Mouse (Mus musculus) myocyte (in vitro differentiated cells): ENCODE results near the gene Pbx1.

Source experiments
- CEBPB ChIP-seq: IDR thresholded peaks from 2 replicates; pipeline ENCODE4 v1.6.1; 2011; ENCODE audit warnings: mild to moderate bottlenecking, moderate library complexity; ENCODE audit not compliant: poor library complexity, insufficient read depth, severe bottlenecking
- E2F4 ChIP-seq: IDR thresholded peaks from one replicate; pipeline ENCODE4 v1.6.1; 2011; ENCODE audit warnings: mild to moderate bottlenecking, control low read depth, moderate library complexity; ENCODE audit not compliant: insufficient read depth
- POLR2A ChIP-seq: IDR thresholded peaks from one replicate; pipeline ENCODE4 v1.6.1; 2011; ENCODE audit warnings: low read depth, mild to moderate bottlenecking, control low read depth, moderate library complexity; ENCODE audit not compliant: insufficient read length

DNA sequence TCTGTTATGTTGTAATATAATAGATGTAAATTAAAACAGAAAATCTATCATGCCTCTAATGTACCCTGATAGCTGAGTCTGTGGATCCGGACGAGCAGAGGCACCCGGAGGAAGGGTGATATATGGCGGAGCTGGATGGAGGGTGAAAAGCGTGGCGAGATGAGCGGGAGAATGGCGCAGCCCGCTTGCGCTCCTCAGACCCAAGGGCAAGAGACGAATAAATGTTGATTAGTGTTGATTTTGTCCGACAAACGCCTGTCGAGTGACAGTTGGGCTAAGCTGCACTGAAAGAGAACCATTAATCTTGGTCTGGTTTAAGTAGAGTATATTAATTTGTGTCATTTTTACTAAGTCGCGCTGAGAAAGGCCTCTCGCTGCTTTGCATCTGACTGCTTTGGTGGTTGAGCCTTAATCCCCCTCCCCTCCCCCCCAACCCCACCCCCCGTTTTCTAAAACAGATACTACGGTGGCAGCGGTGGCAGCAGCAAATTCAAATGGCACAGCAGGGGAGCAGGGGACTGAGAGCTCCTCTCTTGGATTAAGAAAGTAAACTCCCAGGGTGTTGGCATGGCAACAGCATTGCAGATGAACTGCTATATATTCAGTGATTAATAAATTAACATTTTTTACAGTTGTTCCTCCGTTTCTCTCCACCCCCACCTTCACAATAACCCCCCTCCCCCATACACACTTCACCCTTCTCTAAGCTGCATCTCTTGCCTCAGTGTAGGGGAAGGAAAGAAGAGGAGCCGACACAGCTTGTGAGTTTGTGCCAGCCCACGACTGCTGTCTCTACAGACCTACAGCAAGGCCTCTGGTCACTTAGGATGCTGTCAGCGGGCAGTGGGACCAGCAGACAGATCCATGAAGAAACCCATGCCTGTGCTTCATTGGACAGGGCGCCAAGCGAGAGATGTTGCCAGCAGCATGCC is 74.1 kb downstream of the Pbx1 start:
- no peak for TF ChIP-seq POLR2A
- no peak for TF ChIP-seq CEBPB
- no peak for TF ChIP-seq E2F4
